Mouse (Mus musculus) kidney, embryonic 15.5 days (tissue): ENCODE data around the gene Duxbl3. TPM values are rescaled to one million over a fixed set of nuclear protein-coding genes. Genes with fewer than 3 reads are reported as not detected.

ENCODE experiments used
- ATAC-seq: fragments of 200-750 bp; cut with Nextera tagmentation; replicated peaks from 2 replicates; pipeline ENCODE4 v1.8.0; 2017; ENCODE audit warnings: moderate TSS enrichment; ENCODE audit not compliant: low FRiP score
- H3K27ac ChIP-seq: fragments of 300-500 bp; sonication (generic); 2 replicates; pipeline ENCODE4 v1.5.1; 2015; ENCODE audit warnings: mild to moderate bottlenecking, inconsistent platforms
- H3K27me3 ChIP-seq: fragments of 300-500 bp; sonication (generic); 2 replicates; pipeline ENCODE4 v1.6.1; 2015; ENCODE audit warnings: inconsistent platforms
- H3K36me3 ChIP-seq: fragments of 300-500 bp; sonication (generic); 2 replicates; pipeline ENCODE4 v1.6.1; 2015; ENCODE audit warnings: inconsistent platforms
- H3K4me1 ChIP-seq: fragments of 300-500 bp; sonication (generic); 2 replicates; pipeline ENCODE4 v1.6.1; 2015; ENCODE audit warnings: inconsistent platforms
- H3K4me2 ChIP-seq: fragments of 300-500 bp; sonication (generic); 2 replicates; pipeline ENCODE4 v1.6.1; 2015; ENCODE audit warnings: moderate library complexity, mild to moderate bottlenecking, inconsistent platforms
- H3K4me3 ChIP-seq: fragments of 300-500 bp; sonication (generic); replicated peaks from 2 replicates; pipeline ENCODE4 v1.5.1; 2015; ENCODE audit warnings: mild to moderate bottlenecking, inconsistent platforms
- H3K9ac ChIP-seq: fragments of 300-500 bp; sonication (generic); 2 replicates; pipeline ENCODE4 v1.6.1; 2015; ENCODE audit warnings: mild to moderate bottlenecking, inconsistent platforms
- H3K9me3 ChIP-seq: fragments of 300-500 bp; sonication (generic); replicated peaks from 2 replicates; pipeline ENCODE4 v1.6.1; 2016; ENCODE audit warnings: inconsistent platforms
- WGBS: fragments of 180-500 bp; shearing (Covaris S2); methylation state at CpG from one replicate; pipeline ENCODE4 v1.1.7; 2015; ENCODE audit warnings: mixed read lengths; 5-methylcytosine and 5-hydroxymethylcytosine counted together
- polyA plus RNA-seq: library from polyadenylated mRNA; unstranded; fragments of >200 nt; fragmentation: Nextera tagmentation; extraction: Ambion mirVana; gene quantifications from 2 replicates; pipeline ENCODE4 v1.2.1, GENCODE M21; 2015

Gene Duxbl3
- polyA plus RNA-seq, 1 experiment from 2014 or later = 2.0 TPM

- Histone ChIP-seq H3K9ac (no peak overlapping the region), H3K9me3 (no peaks in the 10 kb centered on the region), H3K4me2 (no peak overlapping the region), H3K27me3 (no peaks in the 10 kb centered on the region), H3K4me1 (no peaks in the 10 kb centered on the region), H3K4me3 (no peak overlapping the region), H3K36me3 (no peaks in the 10 kb centered on the region), H3K27ac (no peak overlapping the region)
- WGBS = 74% methylated on average over 3 of the region's 3 CpGs
- ATAC-seq = no peak
Observed at GRCm38 (mm10) chr14:26316246-26316730, 58.5 kb downstream of the Duxbl3 start.

Other genes with a start within 250 kb of the Duxbl3 start
- gene Gm9780, start 215.3 kb upstream of the Duxbl3 start, polyA plus RNA-seq = 22.3 and 36.1 TPM in 2 replicates
- 30.3 and 33.2 TPM in 2 replicates for gene Tmem254c, start 190.6 kb upstream of the Duxbl3 start, polyA plus RNA-seq
- not detected in 2 replicates for gene Cphx2, start 176.4 kb upstream of the Duxbl3 start, polyA plus RNA-seq
- gene Cphx3, start 175.7 kb upstream of the Duxbl3 start, polyA plus RNA-seq = 0.12 TPM in 1 of 2 replicates, not detected in the other
- gene Duxbl2, start 139.6 kb upstream of the Duxbl3 start, polyA plus RNA-seq = not detected in 2 replicates
- 34.4 and 35.7 TPM in 2 replicates for gene Plac9b, start 75.5 kb upstream of the Duxbl3 start, polyA plus RNA-seq
- gene Tmem254b, start 50.9 kb upstream of the Duxbl3 start, polyA plus RNA-seq = 37.1 and 44.4 TPM in 2 replicates